Mouse (Mus musculus) T-cell, adult 2 months (primary cell): ENCODE measurements around the gene Eddm3b.
"Not testable (repeated sequence)": the region's sequence is repeated elsewhere in the genome, so short reads cannot be mapped to it uniquely, and the experiment has no call there.

Experiments
- DNase-seq: peaks from one replicate; pipeline ENCODE4 v3.0.0; 2022; ENCODE audit warnings: low spot score

Eddm3b gene

GRCm38 (mm10) chr14:51144451-51144850 lies 30.2 kb downstream of the Eddm3b start:
- DNase-seq, result no peak

- DNase-seq, result no peak
Observed at GRCm38 (mm10) chr14:51145521-51145920, 31.3 kb downstream of the Eddm3b start.

- DNase-seq, result no peak
Observed at GRCm38 (mm10) chr14:51146685-51147084, 32.5 kb downstream of the Eddm3b start, which contains the start of gene Rnase1. TSS of gene Rnase1 (minus strand) at chr14:51146785.

- no peak for DNase-seq
Observed at GRCm38 (mm10) chr14:51148006-51148405, 33.8 kb downstream of the Eddm3b start.

- DNase-seq, result no peak
Observed at GRCm38 (mm10) chr14:51149164-51149563, 34.9 kb downstream of the Eddm3b start.

GRCm38 (mm10) chr14:51150206-51150831 lies 36.1 kb downstream of the Eddm3b start:
- DNase-seq, result no peak

GRCm38 (mm10) chr14:51152249-51152870 lies 38.1 kb downstream of the Eddm3b start:
- no peak for DNase-seq

GRCm38 (mm10) chr14:51156056-51156735 lies 42.0 kb downstream of the Eddm3b start:
- DNase-seq, result no peak

- no peak for DNase-seq
Observed at GRCm38 (mm10) chr14:51156736-51157068, 42.5 kb downstream of the Eddm3b start.

GRCm38 (mm10) chr14:51157072-51157471 lies 42.8 kb downstream of the Eddm3b start:
- DNase-seq, result no peak

- DNase-seq, result not testable (repeated sequence)
Observed at GRCm38 (mm10) chr14:51161976-51162375, 47.8 kb downstream of the Eddm3b start, which contains the start of gene Rnase2b. TSS of gene Rnase2b (plus strand) at chr14:51162260.

GRCm38 (mm10) chr14:51163323-51163722 lies 49.1 kb downstream of the Eddm3b start:
- DNase-seq, result not testable (repeated sequence)

GRCm38 (mm10) chr14:51165435-51165834 lies 51.2 kb downstream of the Eddm3b start:
- DNase-seq, result no peak

GRCm38 (mm10) chr14:51166068-51166467 lies 51.8 kb downstream of the Eddm3b start:
- no peak for DNase-seq
